Mouse (Mus musculus) 3134 (cell line): ENCODE data around the gene Clmn.

ENCODE experiments used
- DNase-seq: peaks from one replicate; pipeline ENCODE4 v3.0.0-alpha.2; 2011; ENCODE audit warnings: low spot score; ENCODE audit not compliant: insufficient read length; ENCODE audit errors: extremely low read depth

The Clmn gene

GRCm38 (mm10) chr12:104718956-104719355 lies 145.9 kb downstream of the Clmn start:
- DNase-seq: no peak

DNA sequence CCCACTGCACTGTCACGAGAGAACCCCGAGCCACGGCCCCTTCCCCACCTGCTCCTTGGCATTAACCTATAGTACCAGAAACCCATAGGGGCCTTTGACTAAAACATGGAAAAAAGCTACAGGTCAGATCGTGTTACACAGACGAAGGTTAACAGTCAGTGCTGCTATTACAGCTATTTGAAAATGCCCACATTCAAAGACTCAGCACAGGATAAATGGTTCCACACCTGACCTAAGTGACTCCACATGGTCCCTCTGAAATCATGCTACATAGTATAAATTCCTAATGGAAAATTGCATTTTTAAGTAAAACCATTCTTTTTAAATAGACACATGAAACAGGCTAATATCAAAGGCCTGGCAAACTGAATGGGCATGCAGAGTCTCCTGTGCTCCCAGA lies 148.5 kb downstream of the Clmn start:
- DNase-seq: no peak

GRCm38 (mm10) chr12:104715453-104715852 lies 149.4 kb downstream of the Clmn start:
- no peak for DNase-seq
